Mouse (Mus musculus) neural tube, embryonic 15.5 days (tissue): Measurements from ENCODE around the gene Gm21887. TPM values are rescaled to one million over a fixed set of nuclear protein-coding genes. Genes with fewer than 3 reads are reported as not detected.
A peak's percentile ranks its signal among the peaks of the same experiment; 100 is the strongest.
"Not testable (repeated sequence)": the region's sequence is repeated elsewhere in the genome, so short reads cannot be mapped to it uniquely, and the experiment has no call there.

Source experiments
- ATAC-seq: fragments of 200-750 bp; cut with Nextera tagmentation; 2 replicates; pipeline ENCODE4 v1.8.0; 2017; ENCODE audit warnings: mild to moderate bottlenecking, moderate TSS enrichment, moderate library complexity; ENCODE audit not compliant: low FRiP score
- H3K27ac ChIP-seq: fragments of 300-500 bp; sonication (generic); replicated peaks from 2 replicates; pipeline ENCODE4 v1.5.1; 2015; ENCODE audit warnings: mild to moderate bottlenecking, inconsistent platforms
- H3K27me3 ChIP-seq: fragments of 300-500 bp; sonication (generic); replicated peaks from 2 replicates; pipeline ENCODE4 v1.6.1; 2015; ENCODE audit warnings: inconsistent platforms
- H3K36me3 ChIP-seq: fragments of 300-500 bp; sonication (generic); 2 replicates; pipeline ENCODE4 v1.6.1; 2015; ENCODE audit warnings: inconsistent platforms
- H3K4me1 ChIP-seq: fragments of 300-500 bp; sonication (generic); 2 replicates; pipeline ENCODE4 v1.6.1; 2015; ENCODE audit warnings: inconsistent platforms
- H3K4me2 ChIP-seq: fragments of 300-500 bp; sonication (generic); 2 replicates; pipeline ENCODE4 v1.6.1; 2015; ENCODE audit warnings: inconsistent platforms, mild to moderate bottlenecking, moderate library complexity
- H3K4me3 ChIP-seq: fragments of 300-500 bp; sonication (generic); replicated peaks from 2 replicates; pipeline ENCODE4 v1.5.1; 2015; ENCODE audit warnings: mild to moderate bottlenecking, inconsistent platforms
- H3K9ac ChIP-seq: fragments of 300-500 bp; sonication (generic); replicated peaks from 2 replicates; pipeline ENCODE4 v1.6.1; 2015; ENCODE audit warnings: mild to moderate bottlenecking, inconsistent platforms
- H3K9me3 ChIP-seq: fragments of 300-500 bp; sonication (generic); replicated peaks from 2 replicates; pipeline ENCODE4 v1.6.1; 2016; ENCODE audit warnings: inconsistent platforms
- WGBS: fragments of 180-500 bp; shearing (Covaris S2); methylation state at CpG from one replicate; pipeline ENCODE4 v1.1.7; 2015; ENCODE audit warnings: mixed read lengths; 5-methylcytosine and 5-hydroxymethylcytosine counted together
- polyA plus RNA-seq: library from polyadenylated mRNA; unstranded; fragments of >200 nt; fragmentation: Nextera tagmentation; extraction: Ambion mirVana; gene quantifications from 2 replicates; pipeline ENCODE4 v1.2.1, GENCODE M21; 2015

Gene Gm21887
- polyA plus RNA-seq, 1 experiment from 2014 or later, result 143 TPM

DNA sequence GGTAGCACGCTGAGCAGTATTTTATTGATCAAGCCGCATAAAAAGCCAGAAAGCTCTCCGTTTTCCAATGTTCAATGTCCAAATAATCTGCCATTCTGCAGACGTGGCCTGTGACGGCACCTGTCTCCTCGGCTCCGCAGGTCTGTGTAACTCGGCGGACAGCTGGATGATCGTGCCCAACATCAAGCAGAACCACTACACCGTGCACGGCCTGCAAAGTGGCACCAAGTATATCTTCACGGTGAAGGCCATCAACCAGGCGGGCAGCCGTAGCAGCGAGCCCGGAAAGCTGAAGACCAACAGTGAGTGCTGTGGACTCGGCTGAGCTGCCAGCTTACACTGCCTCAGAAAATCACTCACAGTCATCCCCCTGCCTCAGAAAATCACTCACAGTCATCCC is 23.7 kb upstream of the Gm21887 start:
- not testable (repeated sequence) for H3K4me2 ChIP-seq, H3K27me3 ChIP-seq, H3K4me3 ChIP-seq, H3K27ac ChIP-seq, H3K4me1 ChIP-seq, H3K9ac ChIP-seq
- ATAC-seq, result peak; percentile 23
- WGBS, result 84% methylated on average over 18 of the region's 18 CpGs
- H3K9me3 ChIP-seq, result peaks cover 35% of the 10 kb centered on the region
- peaks cover 64% of the 10 kb centered on the region for H3K36me3 ChIP-seq

DNA sequence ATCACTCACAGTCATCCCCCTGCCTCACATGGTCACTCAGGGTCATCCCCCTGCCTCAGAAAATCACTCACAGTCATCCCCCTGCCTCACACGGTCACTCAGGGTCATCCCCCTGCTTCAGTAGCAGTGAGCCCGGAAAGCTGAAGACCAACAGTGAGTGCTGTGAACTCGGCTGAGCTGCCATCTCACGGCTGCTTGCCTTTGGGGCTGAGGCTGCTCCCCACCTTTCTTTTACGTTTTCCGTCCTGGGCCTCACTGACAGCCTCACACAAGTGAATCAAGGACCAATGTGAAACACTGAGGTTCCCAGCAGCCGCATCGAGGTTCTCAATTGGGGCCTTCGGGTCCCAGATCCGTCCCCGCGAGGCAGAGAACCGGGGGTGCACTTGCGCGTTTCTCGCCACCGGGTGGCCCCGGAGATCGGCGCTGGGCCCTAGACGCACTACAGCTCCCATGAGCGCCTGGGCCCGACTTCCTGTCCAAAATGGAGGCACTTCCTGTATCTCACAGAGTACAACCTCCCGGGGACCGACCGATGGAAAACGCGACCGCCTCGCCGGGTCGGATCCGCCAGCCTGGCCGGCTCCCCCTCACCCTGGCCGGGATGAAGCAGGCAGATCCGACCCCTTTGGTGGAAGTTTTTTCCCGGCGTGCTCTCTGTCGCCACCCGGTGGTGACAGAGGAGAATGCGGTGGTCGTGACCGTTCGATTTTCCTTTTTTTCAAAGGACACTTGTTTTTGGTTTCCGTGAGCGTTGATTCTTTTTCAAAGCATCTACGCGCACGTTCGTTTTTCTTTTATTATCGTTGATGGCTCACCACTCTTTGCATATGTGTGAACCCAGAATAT is 22.7 kb upstream of the Gm21887 start:
- peak overlapping the region; percentile 24; the same call in 1 of the 2 replicates for H3K9ac ChIP-seq

DNA sequence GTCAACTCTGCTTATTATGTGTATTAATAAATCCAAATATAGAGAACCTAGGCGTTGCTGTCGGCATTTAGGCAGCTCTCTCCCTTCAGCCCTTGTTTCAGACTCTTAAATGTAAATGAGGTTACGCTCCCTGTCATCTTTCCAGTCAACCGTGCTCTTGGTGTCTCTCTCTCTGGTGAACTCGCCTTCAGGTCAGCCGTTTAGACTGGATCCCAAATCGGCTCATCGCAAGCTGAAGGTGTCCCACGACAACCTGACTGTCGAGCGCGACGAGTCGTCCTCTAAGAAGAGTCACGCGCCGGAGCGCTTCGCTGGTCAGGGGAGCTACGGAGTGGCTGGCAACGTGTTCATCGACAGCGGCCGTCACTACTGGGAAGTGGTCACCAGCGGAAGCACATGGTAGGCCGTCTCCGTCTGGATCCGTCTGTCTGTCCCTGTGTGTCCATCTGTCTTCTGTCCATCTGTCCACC is 22.1 kb upstream of the Gm21887 start:
- H3K27me3 ChIP-seq, result not testable (repeated sequence)
- WGBS, result 85% methylated on average over 28 of the region's 28 CpGs

More for the DNA sequence above, 22.7 kb upstream of the Gm21887 start:
- H3K4me2 ChIP-seq, result peak overlapping the region; percentile 45
- peak overlapping the region; percentile 29; the same call in 1 of the 2 replicates for H3K27ac ChIP-seq
- peak overlapping the region; percentile 24 for H3K4me3 ChIP-seq
- not testable (repeated sequence) for H3K4me1 ChIP-seq, H3K27me3 ChIP-seq
- H3K9me3 ChIP-seq, result peaks cover 35% of the 10 kb centered on the region
- 53% methylated on average over 51 of the region's 51 CpGs for WGBS
- H3K36me3 ChIP-seq, result peaks cover 60% of the 10 kb centered on the region
- ATAC-seq, result peak; percentile 94

DNA sequence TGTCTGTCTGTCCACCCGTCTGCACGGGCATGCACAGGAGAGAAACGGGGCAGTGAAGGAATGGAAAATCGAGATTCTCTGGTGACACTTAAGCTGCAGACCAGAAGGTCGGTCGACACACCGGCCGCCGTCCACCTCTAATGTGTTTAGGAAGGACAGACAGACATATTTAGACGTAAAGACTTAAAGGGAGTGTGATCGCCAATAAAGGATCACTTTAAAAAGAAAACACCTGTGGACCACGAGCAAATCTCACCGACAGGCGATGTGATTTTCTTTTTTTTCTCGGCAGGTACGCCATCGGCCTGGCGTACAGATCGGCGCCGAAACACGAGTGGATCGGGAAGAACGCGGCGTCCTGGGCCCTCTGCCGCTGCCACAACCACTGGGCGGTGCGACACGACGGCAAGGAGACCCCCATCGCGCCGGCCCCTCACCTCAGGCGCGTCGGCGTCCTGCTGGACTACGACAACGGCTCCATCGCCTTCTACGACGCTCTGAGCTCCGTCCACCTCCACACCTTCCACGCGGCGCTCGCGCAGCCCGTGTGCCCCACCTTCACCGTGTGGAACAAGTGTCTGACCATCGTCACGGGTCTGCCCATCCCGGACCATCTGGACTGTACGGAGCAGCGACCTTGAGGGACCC is 20.8 kb upstream of the Gm21887 start:
- H3K27me3 ChIP-seq, H3K9ac ChIP-seq, H3K4me3 ChIP-seq, H3K4me1 ChIP-seq, H3K27ac ChIP-seq, H3K4me2 ChIP-seq: not testable (repeated sequence)
- Histone ChIP-seq H3K36me3 (peaks cover 45% of the 10 kb centered on the region), H3K9me3 (peaks cover 25% of the 10 kb centered on the region)
- 93% methylated on average over 56 of the region's 56 CpGs for WGBS
- ATAC-seq, result peak; percentile 6; the same call in 1 of the 2 replicates

More for the DNA sequence above, 22.1 kb upstream of the Gm21887 start:
- Histone ChIP-seq H3K9me3 (peaks cover 29% of the 10 kb centered on the region), H3K36me3 (peaks cover 53% of the 10 kb centered on the region)
- ATAC-seq, result peak; percentile 35
- not testable (repeated sequence) for H3K4me1 ChIP-seq, H3K4me3 ChIP-seq, H3K27ac ChIP-seq, H3K4me2 ChIP-seq, H3K9ac ChIP-seq

DNA sequence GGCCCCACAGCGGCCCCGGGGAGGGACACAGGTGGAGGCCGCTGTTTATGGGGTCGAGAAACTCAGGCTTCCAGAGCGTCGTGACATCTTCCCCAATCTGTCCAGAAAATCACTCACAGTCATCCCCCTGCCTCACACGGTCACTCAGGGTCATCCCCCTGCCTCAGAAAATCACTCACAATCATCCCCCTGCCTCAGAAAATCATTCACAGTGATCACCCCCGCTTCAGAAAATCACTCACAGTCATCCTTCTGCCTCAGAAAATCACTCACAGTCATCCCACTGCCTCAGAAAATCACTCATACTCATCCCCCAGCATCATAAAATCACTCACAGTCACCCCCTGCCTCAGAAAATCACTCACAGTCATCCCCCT is 20.3 kb upstream of the Gm21887 start:
- peaks cover 25% of the 10 kb centered on the region for H3K9me3 ChIP-seq
- peaks cover 41% of the 10 kb centered on the region for H3K36me3 ChIP-seq
- not testable (repeated sequence) for H3K9ac ChIP-seq, H3K4me3 ChIP-seq, H3K4me1 ChIP-seq, H3K4me2 ChIP-seq, H3K27me3 ChIP-seq, H3K27ac ChIP-seq
- 85% methylated on average over 8 of the region's 8 CpGs for WGBS
- peak; percentile 1; the same call in 1 of the 2 replicates for ATAC-seq

DNA sequence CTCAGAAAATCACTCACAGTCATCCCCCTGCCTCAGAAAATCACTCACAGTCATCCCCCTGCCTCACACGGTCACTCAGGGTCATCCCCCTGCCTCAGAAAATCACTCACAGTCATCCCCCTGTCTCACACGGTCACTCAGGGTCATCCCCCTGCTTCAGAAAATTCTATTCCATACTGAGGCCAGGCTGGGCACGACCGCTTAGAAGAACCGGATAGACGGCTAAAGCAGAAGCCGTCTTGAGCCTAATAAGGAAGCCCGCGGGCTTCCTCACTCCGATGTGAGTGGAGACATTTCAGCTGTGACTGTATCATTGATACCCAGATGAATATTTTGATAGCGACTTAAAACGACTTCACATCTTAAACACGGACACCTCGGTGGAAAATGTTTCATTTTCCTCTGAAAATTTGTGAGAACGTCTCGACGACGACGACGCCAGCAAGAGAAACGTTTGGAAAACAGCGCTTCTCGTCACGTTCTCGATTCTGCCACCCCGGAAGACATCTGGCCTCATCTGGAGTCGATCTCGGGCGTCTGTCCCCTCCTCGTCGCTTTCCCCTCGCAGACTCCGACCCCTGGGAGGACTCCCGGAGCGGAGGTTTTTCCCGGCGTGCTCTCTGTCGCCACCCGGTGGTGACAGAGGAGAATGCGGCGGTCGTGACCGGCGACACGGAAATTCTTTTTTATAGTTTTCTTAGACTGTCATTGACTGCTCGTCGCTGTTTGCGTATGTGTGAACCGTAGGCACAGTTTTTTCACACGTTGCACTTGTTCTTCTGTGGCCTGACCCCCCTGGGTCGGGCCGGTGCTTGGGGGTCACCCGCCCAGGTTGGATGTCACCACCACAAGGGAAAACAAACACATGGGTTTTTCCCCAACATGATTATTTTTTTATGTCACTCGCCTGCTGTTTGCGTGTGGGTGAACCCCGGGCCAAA is 19.5 kb upstream of the Gm21887 start:
- WGBS, result 77% methylated on average over 56 of the region's 56 CpGs
- not testable (repeated sequence) for H3K4me3 ChIP-seq, H3K9ac ChIP-seq, H3K27ac ChIP-seq, ATAC-seq, H3K4me2 ChIP-seq, H3K27me3 ChIP-seq, H3K4me1 ChIP-seq
- Histone ChIP-seq H3K36me3 (peaks cover 33% of the 10 kb centered on the region), H3K9me3 (peaks cover 23% of the 10 kb centered on the region)

DNA sequence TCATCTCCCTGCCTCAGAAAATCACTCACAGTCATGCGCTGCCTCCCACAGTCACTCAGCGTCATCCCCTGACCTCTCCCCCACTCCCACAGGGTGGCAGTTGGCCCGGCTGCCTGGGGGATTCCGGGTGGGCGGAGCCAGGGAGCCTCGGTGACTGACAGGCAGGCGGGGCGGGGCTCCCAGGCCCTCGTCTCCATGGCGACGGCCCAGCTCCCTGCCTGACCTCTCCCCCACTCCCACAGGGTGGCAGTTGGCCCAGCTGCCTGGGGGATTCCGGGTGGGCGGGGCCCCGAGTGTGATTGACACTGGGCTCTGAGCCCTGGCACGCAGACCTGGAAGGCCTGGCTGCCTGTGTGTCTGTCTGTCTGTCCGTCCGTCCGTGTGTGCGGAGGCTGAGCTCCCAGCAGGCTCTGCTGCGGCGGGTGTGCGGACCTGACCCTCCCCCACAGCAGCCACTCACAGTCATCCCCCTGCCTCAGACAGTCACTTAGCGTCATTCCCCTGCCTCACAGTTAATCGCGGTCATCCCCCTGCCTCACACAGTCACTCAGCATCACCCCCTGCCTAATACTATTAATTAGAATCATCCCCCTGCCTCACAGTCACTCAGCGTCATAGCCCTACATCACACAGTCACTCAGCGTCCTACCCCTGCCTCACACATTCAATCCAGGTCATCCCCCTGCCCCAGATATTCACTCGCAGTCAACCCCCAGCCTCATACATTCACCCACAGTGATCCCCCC is 18.2 kb upstream of the Gm21887 start:
- not testable (repeated sequence) for ATAC-seq, H3K4me1 ChIP-seq, H3K27ac ChIP-seq, H3K9ac ChIP-seq, H3K27me3 ChIP-seq
- H3K9me3 ChIP-seq, result peaks cover 23% of the 10 kb centered on the region
- WGBS, result 17% methylated on average over 14 of the region's 28 CpGs
- peaks cover 27% of the 10 kb centered on the region for H3K36me3 ChIP-seq
- H3K4me2 ChIP-seq, result peak overlapping the region; percentile 38
- H3K4me3 ChIP-seq, result peak overlapping the region; percentile 20; the same call in 1 of the 2 replicates

DNA sequence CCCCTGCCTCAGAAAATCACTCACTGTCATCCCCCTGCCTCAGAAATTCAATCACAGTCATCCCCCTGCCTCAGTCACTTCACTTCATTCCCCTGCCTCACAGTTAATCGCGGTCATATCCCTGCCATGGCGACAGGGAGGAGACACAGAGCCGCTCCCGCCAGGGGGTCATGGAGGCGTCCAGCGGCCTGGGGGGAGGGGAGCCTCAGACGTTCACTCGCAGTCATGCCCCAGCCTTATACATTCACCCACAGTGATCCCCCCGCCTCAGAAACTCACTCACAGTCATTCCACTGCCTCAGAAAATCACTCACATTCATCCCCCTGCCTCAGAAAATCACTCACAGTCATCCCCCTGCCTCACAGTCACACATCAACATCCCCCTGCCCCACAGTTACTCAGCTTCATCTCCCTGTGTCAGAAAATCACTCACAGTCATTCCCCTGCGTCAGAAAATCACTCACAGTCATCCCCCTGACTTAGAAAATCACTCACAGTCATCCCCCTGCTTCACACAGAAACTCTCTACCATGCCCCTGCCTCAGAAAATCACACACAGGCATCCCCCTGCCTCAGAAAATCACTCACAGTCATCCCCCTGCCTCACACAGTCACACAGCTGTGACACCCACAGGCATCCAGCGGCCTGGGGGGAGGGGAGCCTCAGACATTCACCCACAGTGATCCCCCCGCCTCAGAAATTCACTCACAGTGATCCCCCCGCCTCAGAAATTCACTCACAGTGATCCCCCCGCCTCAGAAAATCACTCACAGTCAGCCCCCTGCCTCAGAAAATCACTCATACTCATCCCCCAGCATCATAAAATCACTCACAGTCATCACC is 17.2 kb upstream of the Gm21887 start:
- H3K27me3 ChIP-seq, H3K4me3 ChIP-seq, H3K4me1 ChIP-seq, H3K4me2 ChIP-seq, H3K9ac ChIP-seq, ATAC-seq, H3K27ac ChIP-seq: not testable (repeated sequence)
- Histone ChIP-seq H3K9me3 (peaks cover 22% of the 10 kb centered on the region), H3K36me3 (peaks cover 23% of the 10 kb centered on the region)
- 16% methylated on average over 6 of the region's 15 CpGs for WGBS

DNA sequence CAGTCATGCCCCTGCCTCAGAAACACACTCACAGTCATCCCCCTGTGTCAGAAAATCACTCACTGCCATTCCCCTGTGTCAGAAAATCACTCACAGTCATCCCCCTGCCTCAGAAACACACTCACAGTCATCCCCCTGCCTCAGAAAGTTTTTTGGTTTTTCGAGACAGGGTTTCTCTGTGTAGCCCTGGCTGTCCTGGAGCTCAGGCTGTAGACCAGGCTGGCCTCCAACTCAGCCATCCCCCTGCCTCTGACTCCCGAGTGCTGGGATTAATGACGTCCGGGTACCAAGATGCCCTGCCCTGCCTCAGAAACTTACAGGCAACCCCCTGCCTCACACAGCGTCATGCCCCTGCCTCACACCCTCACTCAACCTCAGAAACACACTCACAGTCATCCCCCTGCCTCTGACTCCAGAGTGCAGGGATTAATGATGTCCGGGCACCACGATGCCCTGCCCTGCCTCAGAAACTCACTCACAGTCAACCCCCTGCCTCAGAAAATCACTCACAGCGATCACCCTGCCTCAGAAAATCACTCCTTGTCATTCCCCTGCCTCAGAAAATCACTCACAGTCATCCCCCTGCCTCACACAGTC is 16.4 kb upstream of the Gm21887 start:
- Histone ChIP-seq H3K36me3 (peaks cover 19% of the 10 kb centered on the region), H3K9me3 (peaks cover 19% of the 10 kb centered on the region)
- H3K4me3 ChIP-seq, H3K9ac ChIP-seq, H3K4me1 ChIP-seq, H3K27me3 ChIP-seq, ATAC-seq, H3K27ac ChIP-seq, H3K4me2 ChIP-seq: not testable (repeated sequence)
- 63% methylated on average over 3 of the region's 8 CpGs for WGBS
